Mouse (Mus musculus) thymus, postnatal 0 days (tissue): Measurements from ENCODE around the gene Cd8a. TPM values are rescaled to one million over a fixed set of nuclear protein-coding genes. Genes with fewer than 3 reads are reported as not detected.

Source experiments
- polyA plus RNA-seq: library from polyadenylated mRNA; unstranded; fragments of >200 nt; fragmentation: Nextera tagmentation; extraction: Ambion mirVana; gene quantifications from 2 replicates; pipeline ENCODE4 v1.2.1, GENCODE M21; 2015

Cd8a gene
- polyA plus RNA-seq, 1 experiment from 2014 or later = 664 TPM

Other genes with a start within 250 kb of the Cd8a start
- gene Thnsl2, start 229.0 kb upstream of the Cd8a start, polyA plus RNA-seq = 7.8 and 11.3 TPM in 2 replicates
- 1.3 and 2.3 TPM in 2 replicates for gene Fabp1, start 173.6 kb upstream of the Cd8a start, polyA plus RNA-seq
- gene Krcc1, start 101.8 kb upstream of the Cd8a start, polyA plus RNA-seq = 92.6 and 98.4 TPM in 2 replicates
- 2.3 and 3.7 TPM in 2 replicates for gene Smyd1, start 51.2 kb upstream of the Cd8a start, polyA plus RNA-seq
- gene Cd8b1, start 50.6 kb upstream of the Cd8a start, polyA plus RNA-seq = 1,203 and 1,244 TPM in 2 replicates
- 311 and 342 TPM in 2 replicates for gene Rmnd5a, start 67.2 kb downstream of the Cd8a start, polyA plus RNA-seq
- gene Rnf103, start 120.5 kb downstream of the Cd8a start, polyA plus RNA-seq = 12.1 and 13.8 TPM in 2 replicates
- gene Chmp3, start 170.4 kb downstream of the Cd8a start, polyA plus RNA-seq = 58.1 and 60.8 TPM in 2 replicates